Mouse (Mus musculus) small intestine, adult 2 months (tissue): ENCODE results near the gene Pex7.

ENCODE experiments used
- CTCF ChIP-seq: fragments of 200-500 bp; IDR thresholded peaks from 2 replicates; pipeline ENCODE4 v1.5.1; 2012; ENCODE audit warnings: low read depth, mild to moderate bottlenecking, control low read depth, inconsistent platforms, low read length, moderate library complexity, mixed read lengths; ENCODE audit not compliant: insufficient replicate concordance, insufficient read length; ENCODE audit errors: extremely low read depth
- POLR2A ChIP-seq: fragments of 200-500 bp; IDR thresholded peaks from 2 replicates; pipeline ENCODE4 v1.6.1; 2012; ENCODE audit warnings: low read depth, mild to moderate bottlenecking, control low read depth, inconsistent platforms, low read length, moderate library complexity

DNA sequence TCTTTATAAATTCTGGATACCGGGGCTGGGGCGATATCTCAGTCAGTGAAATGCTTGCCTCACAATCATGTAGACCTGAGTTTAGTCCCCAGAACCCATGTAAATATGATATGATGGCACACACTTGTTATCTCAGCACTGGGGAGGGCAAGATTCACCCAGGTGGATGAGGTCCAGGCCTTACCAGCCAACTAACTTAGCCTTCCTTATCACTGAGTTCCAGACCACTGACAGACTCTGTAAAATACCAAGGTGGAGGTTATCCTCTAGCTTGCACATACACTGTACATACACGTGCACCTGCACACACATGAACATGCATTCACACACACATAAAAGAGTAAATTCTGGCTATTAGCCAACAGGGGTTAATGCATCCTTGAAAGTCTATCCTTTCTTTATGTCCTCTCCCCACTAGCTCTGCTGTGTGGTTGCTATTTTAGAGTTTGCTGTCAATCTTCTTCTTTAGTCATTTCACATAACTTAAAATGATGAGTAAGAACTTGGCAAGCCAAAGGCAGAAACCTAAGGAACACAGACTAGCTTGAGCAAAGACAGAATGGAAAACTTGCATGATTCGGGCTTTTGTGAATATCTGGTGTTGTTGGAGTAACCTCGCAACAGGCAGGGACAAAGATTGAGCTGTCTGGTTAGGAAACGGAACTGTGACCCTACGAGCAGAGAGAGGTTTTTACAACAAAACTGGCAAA lies 51.7 kb downstream of the Pex7 start:
- TF ChIP-seq POLR2A = no peak
- no peak for TF ChIP-seq CTCF
